Mouse (Mus musculus): Measurements from ENCODE around the gene Ylpm1. TPM values are rescaled to one million over a fixed set of nuclear protein-coding genes. Genes with fewer than 3 reads are reported as not detected.
A peak's percentile ranks its signal among the peaks of the same experiment; 100 is the strongest.

Ylpm1 gene
- polyA plus RNA-seq, 1 experiment from 2014 or later, result 43.7 TPM

DNA sequence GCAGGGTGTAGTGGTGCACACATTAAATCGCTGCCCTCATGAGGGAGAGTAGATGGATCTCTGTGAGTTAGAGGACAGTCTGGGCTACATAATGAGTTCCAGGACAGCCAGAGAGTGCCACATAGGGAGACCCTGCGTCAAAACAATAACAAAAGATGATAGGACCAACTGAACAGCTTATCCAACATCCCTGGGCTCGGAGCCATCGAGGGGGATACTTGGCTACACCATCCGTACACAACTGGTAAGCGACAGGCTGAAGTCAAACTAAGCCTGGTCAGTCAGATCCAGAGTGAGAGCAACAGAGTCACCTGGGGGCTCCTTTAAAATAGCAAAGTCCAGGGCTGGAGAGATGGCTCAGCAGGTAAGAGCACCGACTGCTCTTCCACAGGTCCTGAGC, 99.7 kb downstream of the Ylpm1 start:
- WGBS, result 89% methylated on average over 7 of the region's 7 CpGs
- peaks cover under 1% of the 10 kb centered on the region; the same call in 1 of the 2 replicates for H3K4me1 ChIP-seq
- no peak overlapping the region for H3K4me3 ChIP-seq
- H3K27me3 ChIP-seq, result no peaks in the 10 kb centered on the region
- no peaks in the 10 kb centered on the region for H3K36me3 ChIP-seq
- no peaks in the 10 kb centered on the region for H3K9me3 ChIP-seq
- H3K4me2 ChIP-seq (replicated peaks), result no peak overlapping the region
- no peak overlapping the region for H3K27ac ChIP-seq (replicated peaks)
- ATAC-seq (ENCODE audit: low FRiP score, low read depth), result no peak
- no peak overlapping the region for H3K9ac ChIP-seq (replicated peaks)

DNA sequence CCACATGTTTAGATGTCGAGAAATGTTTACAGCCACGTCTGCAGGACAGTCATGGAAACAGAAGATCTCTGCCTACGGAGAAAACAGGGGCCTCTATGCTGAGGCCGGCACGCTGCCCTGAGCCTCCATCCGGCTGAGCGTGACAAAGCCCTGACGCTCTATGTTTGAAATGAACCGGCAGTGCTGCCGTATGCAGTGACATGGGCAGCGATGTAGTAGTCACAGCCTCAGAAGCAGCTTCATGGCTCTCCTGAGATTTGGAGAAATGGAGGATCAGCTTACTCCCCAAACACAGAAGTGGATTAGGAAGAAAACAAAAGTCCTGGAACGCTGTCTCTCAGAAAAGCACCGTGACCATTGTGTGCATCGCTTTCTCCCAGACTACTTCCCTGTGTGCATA, 104.9 kb downstream of the Ylpm1 start:
- H3K36me3 ChIP-seq, result no peaks in the 10 kb centered on the region
- peak overlapping the region; percentile 47; the same call in 1 of the 2 replicates for H3K27ac ChIP-seq (replicated peaks)
- H3K27me3 ChIP-seq, result no peaks in the 10 kb centered on the region
- H3K4me1 ChIP-seq, result peaks cover 8% of the 10 kb centered on the region; the same call in 1 of the 2 replicates
- no peak overlapping the region for H3K4me3 ChIP-seq
- 0 out of 2 replicates have a peak overlapping the region, but pooled peaks have one; percentile 2 for H3K4me2 ChIP-seq (replicated peaks)
- 31% methylated on average over 14 of the region's 14 CpGs for WGBS
- ATAC-seq (ENCODE audit: low FRiP score, low read depth), result no peak
- no peak overlapping the region; the same call in 1 of the 2 replicates for H3K9ac ChIP-seq (replicated peaks)
- H3K9me3 ChIP-seq, result no peaks in the 10 kb centered on the region

DNA sequence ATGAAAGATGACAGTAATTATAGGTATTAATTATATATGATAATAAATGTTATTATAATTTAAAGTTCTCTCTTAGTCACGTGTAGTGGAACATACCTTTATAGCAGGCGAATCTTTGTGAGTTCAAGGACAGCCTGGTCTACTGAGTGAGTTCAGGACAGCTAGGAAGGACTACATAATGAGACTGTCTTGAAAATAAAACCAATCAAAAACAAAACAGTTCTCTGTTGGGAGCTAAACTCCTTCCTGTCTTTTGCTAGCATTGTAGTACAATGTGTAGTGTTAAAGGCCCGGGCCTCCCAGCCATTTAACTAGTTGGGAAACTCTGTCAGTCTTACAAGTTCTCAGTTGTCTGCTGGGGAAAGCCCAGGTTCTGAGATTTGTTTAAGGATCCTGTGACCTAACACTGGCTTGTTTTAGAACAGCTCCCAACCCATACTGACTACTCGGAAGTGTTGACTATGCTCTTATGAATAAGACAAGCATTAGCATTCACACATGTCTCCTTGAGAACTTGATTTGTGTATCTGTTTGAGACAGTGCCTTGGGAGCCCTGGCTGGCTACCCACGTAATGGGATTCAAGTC, 105.5 kb downstream of the Ylpm1 start:
- WGBS, result 85% methylated on average over 5 of the region's 5 CpGs
- H3K9ac ChIP-seq (replicated peaks), result no peak overlapping the region

DNA sequence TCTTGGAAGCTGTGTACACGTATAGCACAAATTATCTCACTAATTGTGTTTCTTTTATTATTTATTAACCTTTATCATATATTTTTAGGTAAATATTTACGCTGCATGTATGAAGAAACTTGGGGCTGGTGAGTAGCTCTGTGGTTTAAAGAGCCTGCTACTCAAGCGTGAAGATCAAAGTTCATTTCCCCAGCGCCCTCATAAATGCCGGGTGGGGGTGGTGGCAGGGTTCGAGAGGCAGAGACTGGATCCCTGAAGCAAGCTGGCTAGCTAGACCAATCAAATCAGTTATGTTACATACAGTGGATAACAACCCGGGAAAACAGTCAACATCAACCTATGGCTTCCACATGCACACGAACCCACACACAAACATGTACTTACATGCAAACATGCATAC, 107.0 kb downstream of the Ylpm1 start:
- Histone ChIP-seq H3K36me3 (no peaks in the 10 kb centered on the region), H3K9me3 (no peaks in the 10 kb centered on the region), H3K27me3 (no peaks in the 10 kb centered on the region), H3K4me1 (peaks cover 14% of the 10 kb centered on the region; the same call in 1 of the 2 replicates), H3K4me3 (no peak overlapping the region), H3K9ac (replicated peaks) (no peak overlapping the region), H3K27ac (replicated peaks) (no peak overlapping the region), H3K4me2 (replicated peaks) (no peak overlapping the region)
- ATAC-seq (ENCODE audit: low FRiP score, low read depth), result no peak
- WGBS, result 80% methylated on average over 8 of the region's 8 CpGs

More for the DNA sequence above, 105.5 kb downstream of the Ylpm1 start:
- Histone ChIP-seq H3K27ac (replicated peaks) (no peak overlapping the region), H3K27me3 (no peaks in the 10 kb centered on the region), H3K36me3 (no peaks in the 10 kb centered on the region), H3K4me1 (peaks cover 13% of the 10 kb centered on the region; the same call in 1 of the 2 replicates), H3K9me3 (no peaks in the 10 kb centered on the region), H3K4me3 (no peak overlapping the region), H3K4me2 (replicated peaks) (no peak overlapping the region)
- no peak for ATAC-seq (ENCODE audit: low FRiP score, low read depth)

DNA sequence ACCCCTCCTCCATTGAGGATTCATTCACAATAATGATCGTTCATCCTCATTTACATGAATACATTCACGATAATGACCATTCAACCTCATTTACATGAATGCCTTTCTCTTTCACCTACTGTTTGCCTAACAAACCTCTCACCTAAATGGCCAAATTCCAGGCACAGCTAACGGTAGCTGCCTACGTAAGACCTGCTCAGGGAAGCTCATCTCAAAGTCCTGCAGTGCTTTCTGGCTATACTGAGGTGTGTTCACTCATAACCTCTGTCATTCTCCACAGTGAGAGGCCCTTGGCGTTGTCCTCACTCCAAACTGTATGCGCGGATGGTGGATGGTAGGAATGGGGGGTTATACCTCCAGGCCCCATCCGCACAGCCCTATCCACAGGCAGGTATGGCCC, 108.7 kb downstream of the Ylpm1 start:
- ATAC-seq (ENCODE audit: low FRiP score, low read depth), result no peak
- 93% methylated on average over 8 of the region's 8 CpGs for WGBS
- peaks cover 20% of the 10 kb centered on the region for H3K4me1 ChIP-seq

DNA sequence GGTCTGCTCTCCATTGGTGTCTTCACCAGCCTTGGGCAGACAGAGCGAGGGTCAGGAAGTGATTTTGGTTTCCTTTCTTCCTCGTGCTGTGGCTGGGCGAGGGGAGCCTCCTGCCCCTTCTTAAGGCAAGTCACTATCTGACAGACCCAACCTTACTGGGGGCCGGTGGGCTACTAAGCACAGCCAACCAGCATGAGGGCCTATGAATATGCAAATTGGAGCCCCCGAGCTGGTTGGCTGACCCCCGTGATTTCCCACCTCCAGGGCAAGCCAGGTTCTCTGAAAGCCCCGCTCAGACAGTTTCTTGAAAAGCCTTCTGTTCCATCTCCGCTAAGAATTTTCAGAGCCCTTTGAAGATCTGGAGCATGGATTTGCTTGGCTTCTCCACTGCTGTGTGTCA, 110.2 kb downstream of the Ylpm1 start:
- no peak overlapping the region for H3K27ac ChIP-seq (replicated peaks)
- peak overlapping the region; percentile 13; the same call in 1 of the 2 replicates for H3K4me2 ChIP-seq (replicated peaks)
- H3K4me3 ChIP-seq, result no peak overlapping the region
- H3K27me3 ChIP-seq, result no peaks in the 10 kb centered on the region
- no peak overlapping the region for H3K9ac ChIP-seq (replicated peaks)
- no peaks in the 10 kb centered on the region for H3K36me3 ChIP-seq
- H3K4me1 ChIP-seq, result peaks cover 23% of the 10 kb centered on the region
- H3K9me3 ChIP-seq, result no peaks in the 10 kb centered on the region
- WGBS, result 5% methylated on average over 8 of the region's 8 CpGs
- no peak for ATAC-seq (ENCODE audit: low FRiP score, low read depth)

More for the DNA sequence above, 108.7 kb downstream of the Ylpm1 start:
- H3K27me3 ChIP-seq, result no peaks in the 10 kb centered on the region
- H3K4me3 ChIP-seq, result no peak overlapping the region
- H3K9ac ChIP-seq (replicated peaks), result no peak overlapping the region
- H3K9me3 ChIP-seq, result no peaks in the 10 kb centered on the region
- H3K4me2 ChIP-seq (replicated peaks), result no peak overlapping the region
- H3K36me3 ChIP-seq, result no peaks in the 10 kb centered on the region
- no peak overlapping the region for H3K27ac ChIP-seq (replicated peaks)

DNA sequence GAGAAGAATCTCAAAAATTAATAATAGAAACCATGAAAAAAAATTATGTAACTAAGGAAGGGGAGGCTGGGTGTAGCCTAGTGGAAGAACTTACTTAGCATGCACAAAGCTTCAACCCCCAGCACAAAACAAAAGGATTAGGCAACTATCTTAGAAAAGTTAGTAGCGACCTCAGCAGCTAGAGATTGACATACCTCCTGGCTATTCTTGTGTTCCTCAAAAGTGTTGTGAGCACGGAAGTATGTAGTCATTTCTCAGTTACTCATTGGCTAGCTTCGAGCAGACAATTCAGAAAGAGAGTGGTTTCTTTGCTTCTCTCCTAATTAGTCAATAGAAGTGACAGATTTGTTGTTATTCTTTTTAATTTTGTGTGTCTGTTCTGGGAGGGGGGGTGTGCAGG, 112.5 kb downstream of the Ylpm1 start:
- H3K27ac ChIP-seq (replicated peaks), result no peak overlapping the region
- H3K4me2 ChIP-seq (replicated peaks), result no peak overlapping the region
- no peaks in the 10 kb centered on the region for H3K27me3 ChIP-seq
- H3K36me3 ChIP-seq, result no peaks in the 10 kb centered on the region
- H3K9me3 ChIP-seq, result no peaks in the 10 kb centered on the region
- peaks cover 39% of the 10 kb centered on the region for H3K4me1 ChIP-seq
- no peak overlapping the region for H3K9ac ChIP-seq (replicated peaks)
- ATAC-seq (ENCODE audit: low FRiP score, low read depth), result no peak
- 55% methylated on average over 3 of the region's 3 CpGs for WGBS
- H3K4me3 ChIP-seq, result no peak overlapping the region

DNA sequence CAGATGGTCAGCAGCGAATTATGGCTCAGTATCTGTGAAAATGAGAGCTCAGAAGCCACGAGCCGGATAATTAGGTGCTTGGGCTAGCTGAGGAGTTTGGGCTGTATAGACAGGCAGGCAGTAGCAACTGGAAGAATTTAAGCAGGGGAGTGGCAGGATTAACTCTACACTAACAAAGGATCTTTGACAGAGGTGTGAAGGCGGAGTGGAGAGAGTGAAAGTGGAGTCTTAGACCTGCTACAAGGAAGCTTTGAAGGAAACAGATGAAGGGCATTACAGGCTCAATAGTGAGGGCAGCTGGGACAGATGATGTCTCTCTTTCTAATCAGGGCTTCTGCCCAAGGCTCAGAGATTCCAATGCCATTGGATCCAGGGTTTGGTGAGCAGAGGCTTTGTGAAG, 113.3 kb downstream of the Ylpm1 start:
- no peak for ATAC-seq (ENCODE audit: low FRiP score, low read depth)
- Histone ChIP-seq H3K27ac (replicated peaks) (no peak overlapping the region), H3K4me1 (peaks cover 39% of the 10 kb centered on the region), H3K27me3 (no peaks in the 10 kb centered on the region), H3K9me3 (no peaks in the 10 kb centered on the region), H3K4me2 (replicated peaks) (peak overlapping the region; percentile 95; the same call in 1 of the 2 replicates), H3K36me3 (no peaks in the 10 kb centered on the region), H3K9ac (replicated peaks) (0 out of 2 replicates have a peak overlapping the region, but pooled peaks have one; percentile 24), H3K4me3 (no peak overlapping the region)
- 22% methylated on average over 4 of the region's 4 CpGs for WGBS

DNA sequence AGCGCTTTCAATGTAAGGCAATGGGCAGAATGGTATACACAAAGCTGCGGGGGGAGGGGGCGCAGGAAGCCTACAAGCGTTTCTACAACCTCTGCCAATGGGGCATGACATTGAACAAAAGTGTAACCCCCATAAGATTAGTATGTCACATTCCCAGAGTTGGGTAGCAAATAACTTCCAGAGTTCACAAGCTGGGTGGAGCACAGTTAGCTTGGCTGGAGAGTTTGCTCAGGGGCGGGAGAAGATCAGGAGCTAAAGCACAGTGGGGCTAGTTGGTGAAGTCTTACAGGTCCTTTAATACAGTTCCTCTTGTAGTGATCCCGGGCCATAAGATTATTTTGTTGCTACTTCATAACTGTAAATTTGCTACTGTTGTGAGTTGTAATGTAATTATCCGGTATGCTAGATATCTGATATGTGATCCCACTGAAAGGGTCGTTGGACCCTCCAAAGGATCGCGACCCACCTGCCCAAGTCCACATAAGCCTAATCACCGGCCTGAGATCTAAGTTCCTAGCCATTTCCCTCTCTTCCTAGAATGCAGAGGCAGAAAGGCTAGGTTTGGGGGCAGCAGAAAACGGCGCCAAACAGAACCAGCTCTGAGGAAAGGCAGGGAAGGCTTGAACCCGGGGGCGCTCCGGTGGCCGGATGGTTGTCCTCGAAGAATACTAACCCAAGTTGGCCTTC, 114.0 kb downstream of the Ylpm1 start:
- Histone ChIP-seq H3K9me3 (no peaks in the 10 kb centered on the region), H3K36me3 (0 out of 2 replicates have a peak, but pooled peaks cover 5% of the 10 kb centered on the region), H3K4me2 (replicated peaks) (peak overlapping the region; percentile 95), H3K4me1 (peaks cover 39% of the 10 kb centered on the region), H3K27ac (replicated peaks) (peak overlapping the region; percentile 81), H3K4me3 (peak overlapping the region; percentile 100), H3K9ac (replicated peaks) (peak overlapping the region; percentile 98), H3K27me3 (no peaks in the 10 kb centered on the region)
- ATAC-seq (ENCODE audit: low FRiP score, low read depth), result no peak
- 15% methylated on average over 18 of the region's 18 CpGs for WGBS

DNA sequence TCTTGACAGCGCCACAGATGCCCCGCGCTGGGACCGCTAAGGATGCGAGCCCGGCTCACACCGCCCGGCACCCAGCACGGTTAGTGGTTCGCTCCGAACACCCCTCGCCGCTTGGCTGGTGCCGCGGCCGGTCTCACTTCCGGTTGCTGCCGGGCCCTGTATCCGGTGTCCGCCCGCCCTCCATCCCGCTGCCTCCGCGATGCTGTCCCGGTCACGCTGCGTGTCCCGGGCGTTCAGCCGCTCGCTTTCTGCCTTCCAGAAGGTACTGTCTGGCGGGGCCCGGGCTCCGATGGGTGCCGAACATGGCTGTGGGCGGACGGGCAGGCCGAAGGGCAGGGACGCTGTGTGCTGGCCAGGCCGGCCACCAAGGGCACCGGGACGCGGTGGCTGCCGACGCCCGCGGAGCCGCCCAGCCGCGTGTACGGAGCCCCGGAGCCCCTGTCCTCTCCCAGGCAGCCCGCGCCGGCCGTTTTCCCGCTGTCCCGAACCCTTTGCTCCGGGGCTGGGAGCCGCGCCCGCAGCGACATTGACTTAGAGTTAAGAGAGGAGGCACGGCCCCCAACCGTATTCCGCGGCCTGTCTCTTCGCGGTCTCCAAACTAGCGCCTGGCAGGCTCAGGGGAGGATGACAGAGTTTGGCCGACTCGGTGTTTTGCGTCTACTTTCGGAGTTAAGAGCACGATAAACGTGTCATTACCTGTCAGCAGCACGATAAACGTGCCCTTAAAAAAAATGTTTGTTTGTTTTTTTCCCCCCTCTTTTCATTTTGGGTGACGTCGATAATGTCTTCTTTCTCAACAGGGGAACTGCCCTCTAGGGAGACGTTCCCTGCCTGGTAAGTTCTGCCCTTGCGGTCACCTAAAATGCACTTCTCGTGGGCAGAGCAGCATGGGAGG, 114.8 kb downstream of the Ylpm1 start, which contains the start of the genes Prox2 and Dlst:
TSS of gene Prox2 (minus strand) at position 62 of the 895 bp plus-strand sequence.
TSS of gene Dlst (plus strand) at position 136 of the 895 bp plus-strand sequence.
- Histone ChIP-seq H3K4me3 (peak within 1 kb of the TSS; percentile 100), H3K4me2 (replicated peaks) (peak within 1 kb of the TSS; percentile 95), H3K9me3 (no peaks in the 10 kb centered on the region), H3K36me3 (0 out of 2 replicates have a peak, but pooled peaks cover 5% of the 10 kb centered on the region), H3K27ac (replicated peaks) (peak within 1 kb of the TSS; percentile 81), H3K27me3 (no peaks in the 10 kb centered on the region), H3K4me1 (peaks cover 39% of the 10 kb centered on the region), H3K9ac (replicated peaks) (peak within 1 kb of the TSS; percentile 98)
- WGBS, result under 1% methylated on average over 83 of the region's 83 CpGs
- ATAC-seq (ENCODE audit: low FRiP score, low read depth), result peak; percentile 97

DNA sequence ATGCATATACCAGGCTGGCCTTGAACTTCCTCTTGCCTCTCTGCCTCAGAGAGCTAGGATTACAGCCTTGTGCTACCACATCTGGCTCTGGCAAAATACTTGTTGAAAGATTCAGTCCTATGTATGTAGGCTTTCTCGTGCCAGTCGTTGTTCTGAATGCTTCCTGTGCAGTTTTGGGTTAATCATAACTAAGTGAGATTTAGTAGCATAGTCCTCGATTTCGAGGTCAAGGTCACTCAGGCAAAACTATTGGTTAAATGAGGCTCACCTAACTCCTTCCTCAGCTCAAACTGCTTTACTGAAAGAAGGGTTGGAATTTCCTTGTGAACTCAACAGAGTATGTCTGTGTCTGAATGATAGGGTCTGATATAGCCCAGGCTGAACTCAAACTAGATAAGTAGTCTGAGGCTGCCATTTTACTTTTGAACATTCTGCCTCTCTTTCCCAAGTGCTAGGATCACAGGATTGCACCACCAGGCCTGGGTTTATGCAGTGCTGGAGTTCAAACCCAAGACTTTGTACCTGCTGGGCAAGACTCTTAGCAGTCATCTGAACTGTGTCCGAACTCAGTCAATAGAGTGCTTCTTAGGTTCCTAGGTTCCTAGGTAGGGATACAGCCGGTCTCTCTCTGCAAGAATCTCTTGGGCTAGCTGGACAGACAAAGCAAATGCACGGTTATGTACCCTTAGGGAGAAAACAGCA, 116.6 kb downstream of the Ylpm1 start:
- Histone ChIP-seq H3K4me3 (no peak overlapping the region), H3K4me2 (replicated peaks) (no peak overlapping the region; the same call in 1 of the 2 replicates), H3K9ac (replicated peaks) (no peak overlapping the region; the same call in 1 of the 2 replicates), H3K27me3 (no peaks in the 10 kb centered on the region), H3K9me3 (no peaks in the 10 kb centered on the region), H3K36me3 (peaks cover 11% of the 10 kb centered on the region; the same call in 1 of the 2 replicates), H3K4me1 (peaks cover 32% of the 10 kb centered on the region), H3K27ac (replicated peaks) (no peak overlapping the region)
- ATAC-seq (ENCODE audit: low FRiP score, low read depth), result no peak
- WGBS, result 91% methylated on average over 7 of the region's 7 CpGs
